Mouse (Mus musculus) naive thymus-derived CD4-positive, alpha-beta T cell, adult 5 months (primary cell): ENCODE data around the gene Mrps33. TPM values are rescaled to one million over a fixed set of nuclear protein-coding genes. Genes with fewer than 3 reads are reported as not detected.

Source experiments
- polyA plus RNA-seq: library from polyadenylated mRNA; unstranded; fragments of 100-300 nt; shearing (Covaris generic); gene quantifications from one replicate; pipeline ENCODE4 v1.2.1, GENCODE M21; 2017

The Mrps33 gene
- 74.4 TPM for polyA plus RNA-seq

GRCm38 (mm10) chr6:39810612-39811116, at the start of gene Mrps33:
Gene Mrps33 (minus strand): TSS chr6:39810988.

Other genes starting within 250 kb of the Mrps33 start
- 45.2 TPM for gene Adck2, start 237.1 kb downstream of the Mrps33 start, polyA plus RNA-seq
- 3.4 TPM for gene Gm42420, start 225.2 kb downstream of the Mrps33 start, polyA plus RNA-seq
- 88.6 TPM for gene Ndufb2, start 218.4 kb downstream of the Mrps33 start, polyA plus RNA-seq
- 23.8 TPM for gene Braf, start 85.5 kb downstream of the Mrps33 start, polyA plus RNA-seq
- gene Tmem178b, start 62.3 kb upstream of the Mrps33 start, polyA plus RNA-seq, result not detected